Mouse (Mus musculus): Measurements from ENCODE around the gene Ffar4. TPM values are rescaled to one million over a fixed set of nuclear protein-coding genes. Genes with fewer than 3 reads are reported as not detected.

Ffar4 gene
- polyA plus RNA-seq, 1 experiment = 10.7 TPM

- H3K27me3 ChIP-seq (ENCODE audit: control insufficient read depth, insufficient read depth, low read length) = no peaks in the 10 kb centered on the region
- no peaks in the 10 kb centered on the region for H3K36me3 ChIP-seq (ENCODE audit: control insufficient read depth, insufficient read depth, low read length)
- no peak for TF ChIP-seq CTCF (IDR thresholded peaks at IDR 0.05; ENCODE audit: borderline replicate concordance, control insufficient read depth, extremely low read depth, insufficient read depth, low read length, poor library complexity)
- TF ChIP-seq POLR2A (IDR thresholded peaks at IDR 0.05; ENCODE audit: control insufficient read depth, extremely low read depth, insufficient read depth, low read length, poor library complexity) = no peak
- WGBS = 73% methylated on average over 4 of the region's 4 CpGs
- H3K4me3 ChIP-seq (ENCODE audit: control insufficient read depth, insufficient read depth, low read length) = no peak overlapping the region
- DNase-seq = no peak
- no peaks in the 10 kb centered on the region for H3K4me1 ChIP-seq (replicated peaks; ENCODE audit: control insufficient read depth, insufficient read depth, low read length)
- no peak overlapping the region for H3K27ac ChIP-seq (ENCODE audit: control insufficient read depth, insufficient read depth, low read length)
These were observed 5.3 kb upstream of the Ffar4 start for GRCm38 (mm10) chr19:38091512-38091985.

GRCm38 (mm10) chr19:38096231-38096630, 640 bp upstream of the Ffar4 start:
- 12% methylated on average over 4 of the region's 4 CpGs for WGBS

GRCm38 (mm10) chr19:38107871-38108270, 11.0 kb downstream of the Ffar4 start:
- Histone ChIP-seq H3K4me3 (ENCODE audit: control insufficient read depth, insufficient read depth, low read length) (no peak overlapping the region), H3K27ac (ENCODE audit: control insufficient read depth, insufficient read depth, low read length) (no peak overlapping the region), H3K36me3 (ENCODE audit: control insufficient read depth, insufficient read depth, low read length) (no peaks in the 10 kb centered on the region), H3K27me3 (ENCODE audit: control insufficient read depth, insufficient read depth, low read length) (no peaks in the 10 kb centered on the region), H3K4me1 (replicated peaks; ENCODE audit: control insufficient read depth, insufficient read depth, low read length) (no peaks in the 10 kb centered on the region)
- TF ChIP-seq POLR2A (IDR thresholded peaks at IDR 0.05; ENCODE audit: control insufficient read depth, extremely low read depth, insufficient read depth, low read length, poor library complexity) (no peak), CTCF (IDR thresholded peaks at IDR 0.05; ENCODE audit: borderline replicate concordance, control insufficient read depth, extremely low read depth, insufficient read depth, low read length, poor library complexity) (no peak)
- 92% methylated on average over 4 of the region's 4 CpGs for WGBS
- no peak for DNase-seq

More at GRCm38 (mm10) chr19:38096231-38096630, 640 bp upstream of the Ffar4 start:
- no peaks in the 10 kb centered on the region for H3K27me3 ChIP-seq (ENCODE audit: control insufficient read depth, insufficient read depth, low read length)
- no peak for TF ChIP-seq POLR2A (IDR thresholded peaks at IDR 0.05; ENCODE audit: control insufficient read depth, extremely low read depth, insufficient read depth, low read length, poor library complexity)
- no peak for TF ChIP-seq CTCF (IDR thresholded peaks at IDR 0.05; ENCODE audit: borderline replicate concordance, control insufficient read depth, extremely low read depth, insufficient read depth, low read length, poor library complexity)
- no peak overlapping the region for H3K4me3 ChIP-seq (ENCODE audit: control insufficient read depth, insufficient read depth, low read length)
- no peak overlapping the region for H3K27ac ChIP-seq (ENCODE audit: control insufficient read depth, insufficient read depth, low read length)
- no peak for DNase-seq
- H3K4me1 ChIP-seq (replicated peaks; ENCODE audit: control insufficient read depth, insufficient read depth, low read length) = no peaks in the 10 kb centered on the region
- H3K36me3 ChIP-seq (ENCODE audit: control insufficient read depth, insufficient read depth, low read length) = no peaks in the 10 kb centered on the region

- H3K4me1 ChIP-seq (replicated peaks; ENCODE audit: control insufficient read depth, insufficient read depth, low read length) = no peaks in the 10 kb centered on the region
- no peaks in the 10 kb centered on the region for H3K27me3 ChIP-seq (ENCODE audit: control insufficient read depth, insufficient read depth, low read length)
- 83% methylated on average over 15 of the region's 15 CpGs for WGBS
- DNase-seq = no peak
- no peak overlapping the region for H3K4me3 ChIP-seq (ENCODE audit: control insufficient read depth, insufficient read depth, low read length)
- no peak for TF ChIP-seq POLR2A (IDR thresholded peaks at IDR 0.05; ENCODE audit: control insufficient read depth, extremely low read depth, insufficient read depth, low read length, poor library complexity)
- no peak for TF ChIP-seq CTCF (IDR thresholded peaks at IDR 0.05; ENCODE audit: borderline replicate concordance, control insufficient read depth, extremely low read depth, insufficient read depth, low read length, poor library complexity)
- H3K36me3 ChIP-seq (ENCODE audit: control insufficient read depth, insufficient read depth, low read length) = no peaks in the 10 kb centered on the region
- no peak overlapping the region for H3K27ac ChIP-seq (ENCODE audit: control insufficient read depth, insufficient read depth, low read length)
These were observed 12.8 kb downstream of the Ffar4 start for GRCm38 (mm10) chr19:38109506-38110242.

- H3K27ac ChIP-seq (ENCODE audit: control insufficient read depth, insufficient read depth, low read length) = no peak overlapping the region
- no peaks in the 10 kb centered on the region for H3K36me3 ChIP-seq (ENCODE audit: control insufficient read depth, insufficient read depth, low read length)
- no peak for TF ChIP-seq POLR2A (IDR thresholded peaks at IDR 0.05; ENCODE audit: control insufficient read depth, extremely low read depth, insufficient read depth, low read length, poor library complexity)
- no peak for TF ChIP-seq CTCF (IDR thresholded peaks at IDR 0.05; ENCODE audit: borderline replicate concordance, control insufficient read depth, extremely low read depth, insufficient read depth, low read length, poor library complexity)
- H3K4me1 ChIP-seq (replicated peaks; ENCODE audit: control insufficient read depth, insufficient read depth, low read length) = no peaks in the 10 kb centered on the region
- H3K4me3 ChIP-seq (ENCODE audit: control insufficient read depth, insufficient read depth, low read length) = no peak overlapping the region
- no peaks in the 10 kb centered on the region for H3K27me3 ChIP-seq (ENCODE audit: control insufficient read depth, insufficient read depth, low read length)
- DNase-seq = no peak
- WGBS = 92% methylated on average over 8 of the region's 8 CpGs
These were observed 14.2 kb downstream of the Ffar4 start for GRCm38 (mm10) chr19:38111056-38111455.

- WGBS = 75% methylated on average over 4 of the region's 4 CpGs
- Histone ChIP-seq H3K4me1 (replicated peaks; ENCODE audit: control insufficient read depth, insufficient read depth, low read length) (no peaks in the 10 kb centered on the region), H3K4me3 (ENCODE audit: control insufficient read depth, insufficient read depth, low read length) (no peak overlapping the region), H3K36me3 (ENCODE audit: control insufficient read depth, insufficient read depth, low read length) (no peaks in the 10 kb centered on the region), H3K27me3 (ENCODE audit: control insufficient read depth, insufficient read depth, low read length) (no peaks in the 10 kb centered on the region), H3K27ac (ENCODE audit: control insufficient read depth, insufficient read depth, low read length) (no peak overlapping the region)
- no peak for DNase-seq
- TF ChIP-seq CTCF (IDR thresholded peaks at IDR 0.05; ENCODE audit: borderline replicate concordance, control insufficient read depth, extremely low read depth, insufficient read depth, low read length, poor library complexity) = no peak
These were observed 15.7 kb downstream of the Ffar4 start for GRCm38 (mm10) chr19:38112575-38112974.

All from thymus, adult 2 months (tissue).